Mouse (Mus musculus) neural tube, embryonic 15.5 days (tissue): ENCODE results near the gene Dnhd1. TPM values are rescaled to one million over a fixed set of nuclear protein-coding genes. Genes with fewer than 3 reads are reported as not detected.

Source experiments
- ATAC-seq: fragments of 200-750 bp; cut with Nextera tagmentation; 2 replicates; pipeline ENCODE4 v1.8.0; 2017; ENCODE audit warnings: mild to moderate bottlenecking, moderate TSS enrichment, moderate library complexity; ENCODE audit not compliant: low FRiP score
- H3K27ac ChIP-seq: fragments of 300-500 bp; sonication (generic); replicated peaks from 2 replicates; pipeline ENCODE4 v1.5.1; 2015; ENCODE audit warnings: mild to moderate bottlenecking, inconsistent platforms
- H3K27me3 ChIP-seq: fragments of 300-500 bp; sonication (generic); replicated peaks from 2 replicates; pipeline ENCODE4 v1.6.1; 2015; ENCODE audit warnings: inconsistent platforms
- H3K36me3 ChIP-seq: fragments of 300-500 bp; sonication (generic); 2 replicates; pipeline ENCODE4 v1.6.1; 2015; ENCODE audit warnings: inconsistent platforms
- H3K4me1 ChIP-seq: fragments of 300-500 bp; sonication (generic); 2 replicates; pipeline ENCODE4 v1.6.1; 2015; ENCODE audit warnings: inconsistent platforms
- H3K4me2 ChIP-seq: fragments of 300-500 bp; sonication (generic); 2 replicates; pipeline ENCODE4 v1.6.1; 2015; ENCODE audit warnings: inconsistent platforms, mild to moderate bottlenecking, moderate library complexity
- H3K4me3 ChIP-seq: fragments of 300-500 bp; sonication (generic); replicated peaks from 2 replicates; pipeline ENCODE4 v1.5.1; 2015; ENCODE audit warnings: mild to moderate bottlenecking, inconsistent platforms
- H3K9ac ChIP-seq: fragments of 300-500 bp; sonication (generic); replicated peaks from 2 replicates; pipeline ENCODE4 v1.6.1; 2015; ENCODE audit warnings: mild to moderate bottlenecking, inconsistent platforms
- H3K9me3 ChIP-seq: fragments of 300-500 bp; sonication (generic); replicated peaks from 2 replicates; pipeline ENCODE4 v1.6.1; 2016; ENCODE audit warnings: inconsistent platforms
- WGBS: fragments of 180-500 bp; shearing (Covaris S2); methylation state at CpG from one replicate; pipeline ENCODE4 v1.1.7; 2015; ENCODE audit warnings: mixed read lengths; 5-methylcytosine and 5-hydroxymethylcytosine counted together
- polyA plus RNA-seq: library from polyadenylated mRNA; unstranded; fragments of >200 nt; fragmentation: Nextera tagmentation; extraction: Ambion mirVana; gene quantifications from 2 replicates; pipeline ENCODE4 v1.2.1, GENCODE M21; 2015

Dnhd1 gene
- polyA plus RNA-seq, 1 experiment from 2014 or later, result 1.3 TPM

GRCm38 (mm10) chr7:105764331-105764730 lies 113.7 kb downstream of the Dnhd1 start:
- peaks cover 29% of the 10 kb centered on the region for H3K4me1 ChIP-seq
- no peaks in the 10 kb centered on the region for H3K9me3 ChIP-seq
- ATAC-seq, result no peak
- peaks cover 79% of the 10 kb centered on the region for H3K36me3 ChIP-seq
- no peak overlapping the region for H3K27ac ChIP-seq
- H3K4me2 ChIP-seq, result no peak overlapping the region
- 80% methylated on average over 11 of the region's 11 CpGs for WGBS
- H3K27me3 ChIP-seq, result no peaks in the 10 kb centered on the region
- H3K9ac ChIP-seq, result no peak overlapping the region
- H3K4me3 ChIP-seq, result no peak overlapping the region

GRCm38 (mm10) chr7:105767729-105768165 lies 117.1 kb downstream of the Dnhd1 start:
- Histone ChIP-seq H3K27me3 (no peaks in the 10 kb centered on the region), H3K4me3 (no peak overlapping the region), H3K9ac (no peak overlapping the region), H3K4me2 (peak overlapping the region; percentile 9; the same call in 1 of the 2 replicates), H3K4me1 (peaks cover 53% of the 10 kb centered on the region), H3K36me3 (peaks cover 83% of the 10 kb centered on the region), H3K27ac (peak overlapping the region; percentile 52), H3K9me3 (no peaks in the 10 kb centered on the region)
- no peak for ATAC-seq
- 17% methylated on average over 6 of the region's 6 CpGs for WGBS

- WGBS, result 89% methylated on average over 3 of the region's 3 CpGs
- peaks cover 68% of the 10 kb centered on the region for H3K4me1 ChIP-seq
- H3K27me3 ChIP-seq, result no peaks in the 10 kb centered on the region
- H3K9ac ChIP-seq, result no peak overlapping the region
- no peak overlapping the region for H3K4me2 ChIP-seq
- H3K27ac ChIP-seq, result no peak overlapping the region
- ATAC-seq, result no peak
- H3K4me3 ChIP-seq, result no peak overlapping the region
- H3K36me3 ChIP-seq, result peaks cover 65% of the 10 kb centered on the region
- no peaks in the 10 kb centered on the region for H3K9me3 ChIP-seq
These were observed 119.3 kb downstream of the Dnhd1 start for GRCm38 (mm10) chr7:105769959-105770358.

Other genes with a start within 250 kb of the Dnhd1 start
- 0.08 and 0.09 TPM in 2 replicates for gene Cnga4, start 246.3 kb upstream of the Dnhd1 start, polyA plus RNA-seq
- 5.3 and 6.2 TPM in 2 replicates for gene Cckbr, start 225.1 kb upstream of the Dnhd1 start, polyA plus RNA-seq
- 34.6 and 39.9 TPM in 2 replicates for gene Cavin3, start 168.5 kb upstream of the Dnhd1 start, polyA plus RNA-seq
- 83.2 and 91.4 TPM in 2 replicates for gene Smpd1, start 96.5 kb upstream of the Dnhd1 start, polyA plus RNA-seq
- gene Apbb1, start 69.2 kb upstream of the Dnhd1 start, polyA plus RNA-seq, result 248 and 299 TPM in 2 replicates
- gene Hpx, start 50.7 kb upstream of the Dnhd1 start, polyA plus RNA-seq, result 0.36 and 0.59 TPM in 2 replicates
- 91.6 and 107 TPM in 2 replicates for gene Trim3, start 17.3 kb upstream of the Dnhd1 start, polyA plus RNA-seq
- gene Timm10b, start 10.8 kb upstream of the Dnhd1 start, polyA plus RNA-seq, result 163 and 179 TPM in 2 replicates
- 82.0 and 89.0 TPM in 2 replicates for gene Arfip2, start 10.4 kb upstream of the Dnhd1 start, polyA plus RNA-seq
- 16.4 and 16.6 TPM in 2 replicates for gene Gm45799, start 10.3 kb upstream of the Dnhd1 start, polyA plus RNA-seq
- 204 and 227 TPM in 2 replicates for gene Ilk, start 85.8 kb downstream of the Dnhd1 start, polyA plus RNA-seq
- 27.8 and 28.8 TPM in 2 replicates for gene Rrp8, start 86.6 kb downstream of the Dnhd1 start, polyA plus RNA-seq
- 101 and 102 TPM in 2 replicates for gene Taf10, start 93.5 kb downstream of the Dnhd1 start, polyA plus RNA-seq
- gene Tpp1, start 101.4 kb downstream of the Dnhd1 start, polyA plus RNA-seq, result 41.4 and 50.2 TPM in 2 replicates
- gene Dchs1, start 136.8 kb downstream of the Dnhd1 start, polyA plus RNA-seq, result 10.0 and 10.8 TPM in 2 replicates
- 189 and 232 TPM in 2 replicates for gene Mrpl17, start 160.3 kb downstream of the Dnhd1 start, polyA plus RNA-seq